16 mouse cellular contexts compared by ENCODE assay signal in genomic region chr14:60361380-60362212, GRCm38 (mm10). TPM values are rescaled to one million over a fixed set of nuclear protein-coding genes. Genes with fewer than 3 reads are reported as not detected.
DNase-seq lines count a peak whose midpoint lies in the region; ATAC-seq and TF ChIP-seq lines count a peak whose summit lies in the region.
"Had no signal": no experiment of that assay in that cellular context is flagged by ENCODE, and none has a peak within 500 bp of the region (broad histone marks: within the 10 kb centered on the region; RNA-seq: fewer than 3 reads in every experiment).

No protein-coding gene starts in this region.

- H3K27me3 ChIP-seq in hindbrain, embryonic 13.5 days = no peaks in the 10 kb centered on the region
- no peaks in the 10 kb centered on the region for H3K27me3 ChIP-seq in hindbrain, embryonic 11.5 days (ENCODE audit: control insufficient read depth, insufficient read depth, low read length)
- no peaks in the 10 kb centered on the region for H3K27me3 ChIP-seq in forebrain, embryonic 13.5 days
- no peaks in the 10 kb centered on the region; the same call in 1 of the 2 replicates for H3K27me3 ChIP-seq in midbrain, embryonic 12.5 days
- H3K27me3 ChIP-seq in intestine, embryonic 16.5 days (replicated peaks; ENCODE audit: control insufficient read depth, insufficient read depth, low read length) = no peaks in the 10 kb centered on the region
- H3K27me3 ChIP-seq: liver, embryonic 13.5 days had no signal

- peak overlapping the region; percentile 18; the same call in 1 of the 2 replicates for H3K27ac ChIP-seq in hindbrain, embryonic 13.5 days
- H3K27ac ChIP-seq in hindbrain, embryonic 11.5 days (ENCODE audit: low read depth, low read length) = no peak overlapping the region
- peak overlapping the region; percentile 58 for H3K27ac ChIP-seq in forebrain, embryonic 13.5 days
- peak overlapping the region; percentile 54 for H3K27ac ChIP-seq in midbrain, embryonic 12.5 days (replicated peaks)
- no peak overlapping the region for H3K27ac ChIP-seq in intestine, embryonic 16.5 days (ENCODE audit: low read length)
- H3K27ac ChIP-seq: liver, embryonic 13.5 days had no signal

- no peak overlapping the region for H3K4me3 ChIP-seq in hindbrain, embryonic 13.5 days
- H3K4me3 ChIP-seq in hindbrain, embryonic 11.5 days (ENCODE audit: low read depth, low read length) = no peak overlapping the region
- H3K4me3 ChIP-seq in forebrain, embryonic 13.5 days = no peak overlapping the region
- H3K4me3 ChIP-seq in midbrain, embryonic 12.5 days = no peak overlapping the region
- no peak overlapping the region for H3K4me3 ChIP-seq in intestine, embryonic 16.5 days (ENCODE audit: low read length)
- H3K4me3 ChIP-seq: erythroblast, embryonic 14.5 days; liver, embryonic 13.5 days; megakaryocyte, embryonic 14.5 days had no signal

- TF ChIP-seq CTCF in brain, embryonic 14.5 days (IDR thresholded peaks at IDR 0.05; ENCODE audit: borderline replicate concordance, extremely low read depth, insufficient read depth, insufficient read length) = no peak

- TF ChIP-seq POLR2A in brain, embryonic 14.5 days (IDR thresholded peaks at IDR 0.05; ENCODE audit: borderline replicate concordance, extremely low read depth, insufficient read depth, insufficient read length, poor library complexity, severe bottlenecking) = no peak

- no peak overlapping the region for H3K9ac ChIP-seq in hindbrain, embryonic 13.5 days
- H3K9ac ChIP-seq in hindbrain, embryonic 11.5 days (ENCODE audit: low read depth, low read length) = no peak overlapping the region
- H3K9ac ChIP-seq in forebrain, embryonic 13.5 days = no peak overlapping the region
- H3K9ac ChIP-seq in midbrain, embryonic 12.5 days (replicated peaks) = no peak overlapping the region
- no peak overlapping the region for H3K9ac ChIP-seq in intestine, embryonic 16.5 days (ENCODE audit: low read depth, low read length)
- H3K9ac ChIP-seq: liver, embryonic 13.5 days had no signal

- no peak for ATAC-seq in hindbrain, embryonic 13.5 days (ENCODE audit: low FRiP score)
- no peak for ATAC-seq in hindbrain, embryonic 11.5 days (ENCODE audit: low FRiP score)
- peak; percentile 65 for ATAC-seq in forebrain, embryonic 13.5 days
- ATAC-seq in midbrain, embryonic 12.5 days (ENCODE audit: low FRiP score, low read depth) = peak; percentile 69; the same call in 1 of the 2 replicates
- ATAC-seq in intestine, embryonic 16.5 days = no peak
- ATAC-seq in megakaryocyte progenitor cell, adult 5-6 weeks (replicated peaks; ENCODE audit: poor library complexity) = no peak
- ATAC-seq: inflammation-experienced regulatory T-cells, adult 6 months had no signal

- H3K36me3 ChIP-seq in hindbrain, embryonic 13.5 days = no peaks in the 10 kb centered on the region
- no peaks in the 10 kb centered on the region for H3K36me3 ChIP-seq in hindbrain, embryonic 11.5 days (ENCODE audit: control insufficient read depth, insufficient read depth, low read length)
- H3K36me3 ChIP-seq in forebrain, embryonic 13.5 days (ENCODE audit: poor library complexity, severe bottlenecking) = no peaks in the 10 kb centered on the region
- no peaks in the 10 kb centered on the region for H3K36me3 ChIP-seq in midbrain, embryonic 12.5 days
- H3K36me3 ChIP-seq in intestine, embryonic 16.5 days (ENCODE audit: control insufficient read depth, insufficient read depth, low read length) = no peaks in the 10 kb centered on the region
- H3K36me3 ChIP-seq: liver, embryonic 13.5 days had no signal

- WGBS in hindbrain, embryonic 13.5 days = 51% methylated on average over 9 of the region's 9 CpGs
- WGBS in hindbrain, embryonic 11.5 days = 68% methylated on average over 9 of the region's 9 CpGs
- 10% methylated on average over 9 of the region's 9 CpGs for WGBS in forebrain, embryonic 13.5 days
- WGBS in midbrain, embryonic 12.5 days = 32% methylated on average over 9 of the region's 9 CpGs
- 69% methylated on average over 9 of the region's 9 CpGs for WGBS in intestine, embryonic 16.5 days

- DNase-seq in hindbrain, embryonic 11.5 days (ENCODE audit: low spot score) = no peak
- peak; percentile 85 for DNase-seq in brain, embryonic 14.5 days (ENCODE audit: low read depth)
- DNase-seq in heart, adult 8-10 months (ENCODE audit: low spot score) = no peak
- DNase-seq: cerebellum, adult 8-10 months; heart, adult 18-20 months; left cerebral cortex, postnatal 4 days; liver, embryonic 13.5 days; right cerebral cortex, postnatal 4 days had no signal

- no peak overlapping the region for H3K4me2 ChIP-seq in hindbrain, embryonic 13.5 days
- no peak overlapping the region for H3K4me2 ChIP-seq in hindbrain, embryonic 11.5 days (replicated peaks; ENCODE audit: low read depth, low read length)
- H3K4me2 ChIP-seq in forebrain, embryonic 13.5 days = no peak overlapping the region
- H3K4me2 ChIP-seq in midbrain, embryonic 12.5 days (replicated peaks) = no peak overlapping the region
- H3K4me2 ChIP-seq in intestine, embryonic 16.5 days (ENCODE audit: low read depth, low read length) = no peak overlapping the region
- H3K4me2 ChIP-seq: liver, embryonic 13.5 days had no signal

- H3K9me3 ChIP-seq in hindbrain, embryonic 13.5 days = no peaks in the 10 kb centered on the region
- H3K9me3 ChIP-seq in hindbrain, embryonic 11.5 days (ENCODE audit: control insufficient read depth, low read length) = no peaks in the 10 kb centered on the region
- no peaks in the 10 kb centered on the region for H3K9me3 ChIP-seq in forebrain, embryonic 13.5 days (replicated peaks)
- no peaks in the 10 kb centered on the region for H3K9me3 ChIP-seq in midbrain, embryonic 12.5 days
- H3K9me3 ChIP-seq in intestine, embryonic 16.5 days (ENCODE audit: control insufficient read depth, low read length) = no peaks in the 10 kb centered on the region
- H3K9me3 ChIP-seq: liver, embryonic 13.5 days; megakaryocyte, embryonic 14.5 days had no signal

- H3K4me1 ChIP-seq in hindbrain, embryonic 13.5 days (replicated peaks) = peaks cover 11% of the 10 kb centered on the region
- H3K4me1 ChIP-seq in hindbrain, embryonic 11.5 days (replicated peaks; ENCODE audit: control insufficient read depth, insufficient read depth, low read length) = no peaks in the 10 kb centered on the region
- H3K4me1 ChIP-seq in forebrain, embryonic 13.5 days = peaks cover 19% of the 10 kb centered on the region
- peaks cover 17% of the 10 kb centered on the region for H3K4me1 ChIP-seq in midbrain, embryonic 12.5 days
- no peaks in the 10 kb centered on the region for H3K4me1 ChIP-seq in intestine, embryonic 16.5 days (ENCODE audit: control insufficient read depth, insufficient read depth, low read length)
- H3K4me1 ChIP-seq: liver, embryonic 13.5 days; megakaryocyte, embryonic 14.5 days had no signal

RNA-seq across cellular contexts. Expression of gene Amer2, which starts 11.5 kb away (rescaled TPM):
- polyA plus RNA-seq in hindbrain, embryonic 13.5 days (2015; fragmentation: Nextera tagmentation; extraction: Ambion mirVana) = 22.6 and 24.5 TPM in 2 replicates
- 12.0 and 12.6 TPM in 2 replicates for polyA plus RNA-seq in hindbrain, embryonic 11.5 days (2014; fragmentation: Nextera tagmentation; extraction: Ambion mirVana)
- 25.7 and 27.4 TPM in 2 replicates for polyA plus RNA-seq in brain, embryonic 14.5 days (2012; rRNA removed)
- polyA plus RNA-seq in forebrain, embryonic 13.5 days (2015; fragmentation: Nextera tagmentation; extraction: Ambion mirVana) = 24.4 and 31.0 TPM in 2 replicates
- polyA plus RNA-seq in midbrain, embryonic 12.5 days (2016; fragmentation: Nextera tagmentation; extraction: Ambion mirVana) = 31.0 and 44.7 TPM in 2 replicates
- polyA plus RNA-seq in intestine, embryonic 16.5 days (2015; fragmentation: Nextera tagmentation; extraction: Ambion mirVana) = 0.56 and 0.64 TPM in 2 replicates
- 0.37 and 0.49 TPM in 2 replicates for total RNA-seq in megakaryocyte progenitor cell, adult 5-6 weeks (2015)
- total RNA-seq in megakaryocyte progenitor cell, adult 5-6 weeks (2017) = under 0.01 and 0.17 TPM in 2 replicates
- total RNA-seq in heart, adult 8-10 months (2022) = not detected
- total RNA-seq: heart, adult 18-20 months had no signal
- polyA plus RNA-seq: erythroblast, embryonic 14.5 days; inflammation-experienced regulatory T-cells, adult 6 months had no signal

Comparison
In these comparisons a context has a peak if more than half of its experiments do, and no peak if none do; other contexts are left out.
1. H3K27ac ChIP-seq: peak in hindbrain, embryonic 13.5 days (single experiment), forebrain, embryonic 13.5 days (single experiment) and midbrain, embryonic 12.5 days (single experiment); none in hindbrain, embryonic 11.5 days (single experiment) and intestine, embryonic 16.5 days (single experiment).
2. ATAC-seq: peak in forebrain, embryonic 13.5 days (single experiment) and midbrain, embryonic 12.5 days (single experiment); none in hindbrain, embryonic 13.5 days (single experiment), hindbrain, embryonic 11.5 days (single experiment), intestine, embryonic 16.5 days (single experiment) and megakaryocyte progenitor cell, adult 5-6 weeks (single experiment).